Mouse (Mus musculus) G1E (cell line): ENCODE results near the gene Itfg2. TPM values are rescaled to one million over a fixed set of nuclear protein-coding genes. Genes with fewer than 3 reads are reported as not detected.

Experiments used
- ATAC-seq: 2 replicates; pipeline ENCODE4 v1.8.0; 2016; ENCODE audit warnings: mild to moderate bottlenecking; ENCODE audit not compliant: insufficient number of reproducible peaks, poor library complexity, low FRiP score, severe bottlenecking; ENCODE audit errors: extremely low read depth
- DNase-seq: peaks from one replicate; pipeline ENCODE4 v3.0.0; 2012; ENCODE audit warnings: low spot score
- H3K27me3 ChIP-seq: 2 replicates; pipeline ENCODE4 v1.6.1; 2012; ENCODE audit warnings: mild to moderate bottlenecking, low read length, inconsistent platforms; ENCODE audit not compliant: insufficient read depth
- H3K36me3 ChIP-seq: replicated peaks from 2 replicates; pipeline ENCODE3; 2012; ENCODE audit warnings: mild to moderate bottlenecking, inconsistent platforms
- H3K4me1 ChIP-seq: 2 replicates; pipeline ENCODE4 v1.6.1; 2012; ENCODE audit warnings: low read depth, low read length, inconsistent platforms, mixed read lengths; ENCODE audit not compliant: insufficient read depth
- H3K4me3 ChIP-seq: 2 replicates; pipeline ENCODE4 v1.5.1; 2012; ENCODE audit warnings: low read depth, mild to moderate bottlenecking, inconsistent platforms, low read length, moderate library complexity, mixed read lengths
- H3K9me3 ChIP-seq: replicated peaks from 2 replicates; pipeline ENCODE4 v1.6.1; 2012; ENCODE audit warnings: inconsistent platforms
- CTCF ChIP-seq: IDR thresholded peaks from 2 replicates; pipeline ENCODE4 v1.5.1; 2012; ENCODE audit warnings: low read depth, low read length, inconsistent platforms, mixed read lengths
- GATA1 ChIP-seq: IDR thresholded peaks from 2 replicates; pipeline ENCODE4 v1.6.1; 2012; ENCODE audit warnings: borderline replicate concordance, low read length, inconsistent platforms, mixed read lengths
- GATA2 ChIP-seq: IDR thresholded peaks from 2 replicates; pipeline ENCODE4 v1.6.1; 2012; ENCODE audit warnings: low read depth, low read length, inconsistent platforms, borderline replicate concordance
- POLR2AphosphoS5 ChIP-seq: IDR thresholded peaks from 2 replicates; pipeline ENCODE4 v1.6.1; 2012; ENCODE audit warnings: low read depth, low read length, inconsistent platforms; ENCODE audit not compliant: insufficient replicate concordance
- TAL1 ChIP-seq: conservative IDR thresholded peaks from 2 replicates; pipeline ENCODE4 v1.6.1; 2012; ENCODE audit warnings: low read depth, low read length, inconsistent platforms, mixed read lengths
- polyA plus RNA-seq: library from polyadenylated mRNA; stranded (reverse); fragments of >175 nt; gene quantifications from 2 replicates; pipeline ENCODE4 v1.2.3, GENCODE M21; 2012
- total RNA-seq, 2 experiments: library from RNA; stranded (forward) in 1 of 2; stranded (reverse) in 1 of 2; fragments of 200-1000 nt in 1 of 2; fragments of >200 nt in 1 of 2; fragmentation: Nextera tagmentation in 1 of 2; gene quantifications; 2 replicates each; pipeline ENCODE4 v1.2.3; 2014 to 2017

The Itfg2 gene
- total and polyA plus RNA-seq, 3 experiments: 12.3 to 27.2 (median 22.4) TPM

DNA sequence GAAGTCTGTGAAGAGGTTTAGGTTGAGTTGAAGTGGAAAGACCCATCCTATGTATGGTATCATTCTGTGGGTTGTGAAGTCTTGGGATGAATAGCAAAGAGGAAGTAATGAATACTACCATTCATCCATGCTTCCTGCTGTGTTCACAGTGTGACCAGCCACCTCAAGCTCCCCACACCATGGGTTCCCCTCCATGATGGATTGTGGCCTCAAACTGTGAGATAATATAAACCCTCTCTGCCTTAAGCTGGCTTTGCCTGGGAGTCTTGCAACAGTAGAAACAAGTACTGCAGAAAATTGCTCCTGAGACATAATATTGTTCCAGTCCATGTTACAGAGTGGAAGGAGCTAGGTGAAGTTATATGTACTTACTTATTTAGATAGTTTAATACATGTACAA is 36.9 kb upstream of the Itfg2 start:
- no peak overlapping the region for H3K4me3 ChIP-seq
- no peak for TF ChIP-seq GATA1
- TF ChIP-seq TAL1: no peak
- no peak for TF ChIP-seq POLR2AphosphoS5
- no peak for TF ChIP-seq CTCF
- no peak for TF ChIP-seq GATA2
- ATAC-seq (no peak), DNase-seq (no peak)
- H3K9me3 ChIP-seq: no peaks in the 10 kb centered on the region
- no peaks in the 10 kb centered on the region for H3K27me3 ChIP-seq
- no peaks in the 10 kb centered on the region for H3K4me1 ChIP-seq
- no peaks in the 10 kb centered on the region for H3K36me3 ChIP-seq

DNA sequence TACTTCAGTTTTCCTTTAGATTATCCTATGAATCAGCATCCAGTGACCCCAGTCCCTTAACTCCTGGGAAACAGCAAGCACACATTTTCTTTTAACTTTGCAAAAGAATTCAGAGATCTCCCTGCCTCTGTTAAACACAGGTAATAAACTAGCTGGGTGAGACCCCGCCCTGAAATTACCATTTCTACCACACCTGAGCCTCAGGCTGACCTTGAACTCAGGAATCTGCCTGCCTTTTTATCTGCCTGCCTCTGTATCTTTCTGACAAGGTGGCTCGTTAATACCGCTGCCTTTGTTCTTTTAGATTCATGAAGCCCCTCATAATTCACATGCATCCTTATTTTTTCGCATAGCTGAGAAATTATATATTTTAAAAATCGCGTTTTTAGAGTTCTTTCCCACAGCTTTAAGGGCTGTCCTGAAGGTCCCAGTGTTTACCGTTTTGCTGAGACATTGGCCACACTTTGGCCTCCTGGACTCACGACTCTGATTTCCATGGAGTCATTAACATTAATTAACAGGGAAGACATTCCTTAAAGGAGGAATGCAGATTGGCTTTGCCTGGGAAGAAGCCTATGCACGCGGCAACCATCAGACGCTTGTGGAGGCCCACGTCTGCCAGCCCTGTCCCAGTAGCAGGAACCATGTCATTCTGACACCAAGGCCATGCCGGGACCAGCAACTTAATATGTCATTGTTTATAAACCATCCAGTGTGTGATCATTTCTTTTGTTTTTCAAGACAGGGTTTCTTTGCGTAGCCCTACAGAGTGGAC is 36.2 kb upstream of the Itfg2 start:
- H3K4me1 ChIP-seq: no peaks in the 10 kb centered on the region
- no peaks in the 10 kb centered on the region for H3K9me3 ChIP-seq
- DNase-seq: no peak
- H3K36me3 ChIP-seq: no peaks in the 10 kb centered on the region
- no peak overlapping the region for H3K4me3 ChIP-seq
- no peaks in the 10 kb centered on the region for H3K27me3 ChIP-seq
- TF ChIP-seq TAL1 (no peak), CTCF (no peak), GATA2 (no peak), POLR2AphosphoS5 (no peak), GATA1 (no peak)
- no peak for ATAC-seq

DNA sequence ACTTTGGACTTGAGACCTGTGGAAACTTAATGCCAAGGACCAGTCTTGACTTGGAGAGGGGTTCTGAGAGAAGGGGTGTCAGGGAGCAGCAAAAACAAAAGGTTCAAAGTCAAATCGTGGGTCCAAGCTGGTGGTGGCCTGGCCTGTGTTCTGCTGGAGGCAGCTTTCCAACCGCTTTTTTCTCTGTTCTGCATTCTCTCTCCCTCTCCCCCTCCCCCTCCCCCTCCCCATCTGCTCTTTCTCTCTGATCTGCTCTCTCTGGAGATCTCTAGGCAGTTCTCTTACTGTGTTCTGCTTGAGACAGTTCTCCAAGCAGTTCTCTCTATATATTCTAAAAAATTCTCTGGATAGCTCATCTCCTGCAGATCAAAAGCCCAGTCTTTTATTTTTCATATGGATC is 35.6 kb upstream of the Itfg2 start:
- no peaks in the 10 kb centered on the region for H3K9me3 ChIP-seq
- H3K27me3 ChIP-seq: no peaks in the 10 kb centered on the region
- TF ChIP-seq POLR2AphosphoS5 (no peak), CTCF (no peak), GATA2 (no peak), GATA1 (no peak), TAL1 (no peak)
- H3K4me1 ChIP-seq: no peaks in the 10 kb centered on the region
- DNase-seq (no peak), ATAC-seq (no peak)
- H3K36me3 ChIP-seq: no peaks in the 10 kb centered on the region
- no peak overlapping the region for H3K4me3 ChIP-seq

DNA sequence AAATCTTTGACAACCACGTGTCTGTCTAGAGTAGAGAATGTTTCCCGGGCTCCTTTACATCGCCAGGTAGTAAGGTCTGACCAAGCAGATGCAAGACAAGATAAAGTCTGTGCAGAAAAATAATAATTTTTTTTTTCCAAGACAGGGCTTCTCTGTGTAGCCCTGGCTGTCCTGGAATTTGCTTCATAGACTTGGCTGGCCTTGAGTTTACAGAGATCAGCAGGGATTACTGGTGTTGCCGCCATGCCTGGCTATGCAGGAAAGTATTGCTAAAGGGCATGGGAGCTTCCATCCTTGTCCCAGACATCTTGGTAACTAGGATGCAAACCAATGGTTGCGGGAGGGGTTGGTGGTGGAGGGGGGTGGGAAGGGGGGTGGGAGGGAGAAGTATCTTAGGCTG is 32.5 kb upstream of the Itfg2 start:
- no peak overlapping the region for H3K4me3 ChIP-seq
- no peaks in the 10 kb centered on the region for H3K4me1 ChIP-seq
- DNase-seq (no peak), ATAC-seq (no peak)
- 0 out of 2 replicates have a peak, but pooled peaks cover 2% of the 10 kb centered on the region for H3K27me3 ChIP-seq
- H3K9me3 ChIP-seq: no peaks in the 10 kb centered on the region
- H3K36me3 ChIP-seq: no peaks in the 10 kb centered on the region
- TF ChIP-seq TAL1 (no peak), POLR2AphosphoS5 (no peak), CTCF (no peak), GATA2 (no peak), GATA1 (no peak)

DNA sequence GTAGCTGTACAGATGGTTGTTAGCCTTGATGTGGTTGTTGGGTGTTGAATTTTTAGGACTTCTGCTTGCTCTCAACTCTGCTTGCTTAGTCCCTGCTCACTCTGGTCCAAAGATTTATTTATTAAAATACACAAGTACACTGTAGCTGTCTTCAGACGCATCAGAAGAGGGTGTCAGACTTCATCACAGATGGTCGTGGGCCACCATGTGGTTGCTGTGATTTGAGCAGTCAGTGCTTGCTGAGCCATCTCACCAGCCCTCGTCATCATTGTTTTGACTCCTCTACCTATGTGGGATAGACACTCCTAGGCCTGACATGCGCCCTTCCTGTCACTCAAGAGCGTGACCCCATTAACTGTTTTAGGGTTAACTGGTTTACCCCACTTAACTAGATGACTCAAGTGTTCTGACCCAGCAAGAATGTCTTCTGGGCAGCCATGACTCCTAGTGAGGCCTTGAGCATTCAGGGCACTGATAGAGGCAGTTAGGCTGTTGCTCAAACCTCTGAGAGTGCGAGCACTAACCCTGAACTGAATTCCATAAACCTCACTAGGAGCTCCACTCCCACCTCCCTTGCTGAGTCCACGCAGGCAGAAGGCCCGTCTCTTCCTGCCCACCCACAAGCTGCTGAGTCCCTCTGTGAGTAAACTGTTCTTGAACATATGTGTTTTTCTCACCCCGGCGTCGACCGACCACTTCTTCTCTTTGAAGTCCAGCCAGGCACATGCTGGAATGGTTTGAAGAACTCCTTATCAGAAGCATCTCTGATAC is 31.3 kb upstream of the Itfg2 start:
- H3K9me3 ChIP-seq: no peaks in the 10 kb centered on the region
- H3K36me3 ChIP-seq: no peaks in the 10 kb centered on the region
- H3K4me3 ChIP-seq: no peak overlapping the region
- H3K27me3 ChIP-seq: 0 out of 2 replicates have a peak, but pooled peaks cover 2% of the 10 kb centered on the region
- ATAC-seq (no peak), DNase-seq (no peak)
- H3K4me1 ChIP-seq: no peaks in the 10 kb centered on the region
- no peak for TF ChIP-seq TAL1

DNA sequence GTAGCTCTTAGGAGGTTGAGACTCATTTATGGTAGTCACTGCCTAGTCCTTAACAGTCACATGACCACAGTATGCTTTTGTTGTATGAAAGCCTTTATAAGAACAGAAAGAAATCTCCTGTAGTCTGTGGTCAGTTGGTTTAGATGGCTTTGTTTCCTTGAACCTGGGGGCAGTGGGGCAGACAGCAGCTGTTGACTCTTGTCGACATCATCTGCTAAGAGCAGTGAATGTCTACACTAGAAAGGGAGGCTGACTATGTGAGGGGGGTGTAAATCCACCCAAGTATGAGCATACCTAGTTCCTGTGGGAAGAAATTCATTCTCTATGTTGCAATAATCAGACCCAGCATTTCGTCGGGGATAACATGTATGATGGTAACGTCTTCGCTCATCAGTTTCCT is 22.3 kb upstream of the Itfg2 start:
- TF ChIP-seq TAL1 (no peak), CTCF (no peak)

More for the DNA sequence above, 22.3 kb upstream of the Itfg2 start:
- ATAC-seq: no peak
- Histone ChIP-seq H3K36me3 (no peaks in the 10 kb centered on the region), H3K4me3 (no peak overlapping the region), H3K27me3 (no peaks in the 10 kb centered on the region), H3K9me3 (no peaks in the 10 kb centered on the region), H3K4me1 (no peaks in the 10 kb centered on the region)
- no peak for DNase-seq
